Mouse (Mus musculus) midbrain, embryonic 12.5 days (tissue): ENCODE measurements around the gene Adamts17. TPM values are rescaled to one million over a fixed set of nuclear protein-coding genes. Genes with fewer than 3 reads are reported as not detected.

ENCODE experiments used
- ATAC-seq: fragments of 200-750 bp; cut with Nextera tagmentation; 2 replicates; pipeline ENCODE4 v1.8.0; 2017; ENCODE audit warnings: low read depth, moderate TSS enrichment, moderate library complexity; ENCODE audit not compliant: low FRiP score
- H3K27ac ChIP-seq: fragments of 300-500 bp; sonication (generic); replicated peaks from 2 replicates; pipeline ENCODE4 v1.5.1; 2016; ENCODE audit warnings: mild to moderate bottlenecking
- H3K27me3 ChIP-seq: fragments of 300-500 bp; sonication (generic); 2 replicates; pipeline ENCODE4 v1.6.1; 2016; ENCODE audit warnings: mild to moderate bottlenecking
- H3K36me3 ChIP-seq: fragments of 300-500 bp; sonication (generic); 2 replicates; pipeline ENCODE4 v1.6.1; 2016
- H3K4me1 ChIP-seq: fragments of 300-500 bp; sonication (generic); 2 replicates; pipeline ENCODE4 v1.6.1; 2016
- H3K4me2 ChIP-seq: fragments of 300-500 bp; sonication (generic); replicated peaks from 2 replicates; pipeline ENCODE4 v1.6.1; 2016; ENCODE audit warnings: mild to moderate bottlenecking, moderate library complexity
- H3K4me3 ChIP-seq: fragments of 300-500 bp; sonication (generic); 2 replicates; pipeline ENCODE4 v1.5.1; 2016; ENCODE audit warnings: mild to moderate bottlenecking
- H3K9ac ChIP-seq: fragments of 300-500 bp; sonication (generic); replicated peaks from 2 replicates; pipeline ENCODE4 v1.6.1; 2016; ENCODE audit warnings: mild to moderate bottlenecking, moderate library complexity
- H3K9me3 ChIP-seq: fragments of 300-500 bp; sonication (generic); 2 replicates; pipeline ENCODE4 v1.6.1; 2016; ENCODE audit warnings: mild to moderate bottlenecking
- WGBS: fragments of 180-500 bp; shearing (Covaris S2); methylation state at CpG from one replicate; pipeline ENCODE4 v1.1.7; 2016; 5-methylcytosine and 5-hydroxymethylcytosine counted together
- polyA plus RNA-seq: library from polyadenylated mRNA; unstranded; fragments of >200 nt; fragmentation: Nextera tagmentation; extraction: Ambion mirVana; gene quantifications from 2 replicates; pipeline ENCODE4 v1.2.1, GENCODE M21; 2016

The Adamts17 gene
- polyA plus RNA-seq, 1 experiment from 2014 or later: 2.2 TPM

DNA sequence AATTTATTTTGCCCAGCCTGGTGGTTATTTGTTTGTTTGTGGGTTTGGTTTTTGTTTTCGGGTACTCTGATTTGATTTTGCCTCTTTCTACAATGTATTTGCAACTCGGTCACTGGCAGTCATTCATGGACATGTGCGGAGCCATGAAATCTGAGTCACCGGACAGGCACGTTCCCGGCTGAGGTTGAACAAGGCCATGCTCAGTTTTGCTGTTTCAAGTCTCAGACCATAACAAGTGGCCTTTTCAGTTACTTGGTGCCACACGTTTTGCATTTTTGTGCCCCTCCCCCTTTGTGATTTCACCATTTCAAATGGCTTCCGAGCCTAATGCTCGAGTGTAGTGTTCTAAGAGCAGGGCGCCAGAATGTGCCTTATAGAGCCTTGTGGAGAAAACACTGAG lies 123.2 kb downstream of the Adamts17 start:
- H3K9ac ChIP-seq: no peak overlapping the region
- no peaks in the 10 kb centered on the region for H3K36me3 ChIP-seq
- H3K4me1 ChIP-seq: peaks cover 11% of the 10 kb centered on the region
- H3K27me3 ChIP-seq: no peaks in the 10 kb centered on the region
- no peaks in the 10 kb centered on the region for H3K9me3 ChIP-seq
- ATAC-seq: no peak
- H3K4me2 ChIP-seq: no peak overlapping the region
- no peak overlapping the region for H3K27ac ChIP-seq
- H3K4me3 ChIP-seq: no peak overlapping the region
- WGBS: 87% methylated on average over 10 of the region's 10 CpGs

- no peaks in the 10 kb centered on the region for H3K36me3 ChIP-seq
- H3K9me3 ChIP-seq: no peaks in the 10 kb centered on the region
- no peak overlapping the region for H3K4me3 ChIP-seq
- ATAC-seq: no peak
- H3K27ac ChIP-seq: no peak overlapping the region
- 84% methylated on average over 8 of the region's 8 CpGs for WGBS
- H3K9ac ChIP-seq: no peak overlapping the region
- peaks cover 13% of the 10 kb centered on the region for H3K4me1 ChIP-seq
- no peak overlapping the region for H3K4me2 ChIP-seq
- no peaks in the 10 kb centered on the region for H3K27me3 ChIP-seq
Measured at GRCm38 (mm10) chr7:66963541-66963940, 124.0 kb downstream of the Adamts17 start.

GRCm38 (mm10) chr7:66966541-66967205 lies 127.1 kb downstream of the Adamts17 start:
- Histone ChIP-seq H3K27ac (peak overlapping the region; percentile 31), H3K4me1 (peaks cover 13% of the 10 kb centered on the region), H3K4me3 (no peak overlapping the region), H3K9ac (no peak overlapping the region), H3K36me3 (no peaks in the 10 kb centered on the region), H3K27me3 (no peaks in the 10 kb centered on the region), H3K4me2 (no peak overlapping the region), H3K9me3 (no peaks in the 10 kb centered on the region)
- 63% methylated on average over 6 of the region's 6 CpGs for WGBS
- peak; percentile 52; the same call in 1 of the 2 replicates for ATAC-seq

GRCm38 (mm10) chr7:66967206-66967919 lies 127.8 kb downstream of the Adamts17 start:
- no peak overlapping the region for H3K4me2 ChIP-seq
- no peaks in the 10 kb centered on the region for H3K9me3 ChIP-seq
- no peaks in the 10 kb centered on the region for H3K27me3 ChIP-seq
- ATAC-seq: no peak
- H3K9ac ChIP-seq: no peak overlapping the region
- H3K4me3 ChIP-seq: no peak overlapping the region
- H3K27ac ChIP-seq: peak overlapping the region; percentile 31
- peaks cover 13% of the 10 kb centered on the region for H3K4me1 ChIP-seq
- WGBS: 62% methylated on average over 8 of the region's 8 CpGs
- H3K36me3 ChIP-seq: no peaks in the 10 kb centered on the region

- no peak overlapping the region for H3K9ac ChIP-seq
- H3K36me3 ChIP-seq: no peaks in the 10 kb centered on the region
- ATAC-seq: no peak
- H3K27me3 ChIP-seq: no peaks in the 10 kb centered on the region
- peaks cover 13% of the 10 kb centered on the region for H3K4me1 ChIP-seq
- no peaks in the 10 kb centered on the region for H3K9me3 ChIP-seq
- H3K4me2 ChIP-seq: no peak overlapping the region
- no peak overlapping the region for H3K27ac ChIP-seq
- no peak overlapping the region for H3K4me3 ChIP-seq
- 81% methylated on average over 6 of the region's 6 CpGs for WGBS
Measured at GRCm38 (mm10) chr7:66968661-66969060, 129.1 kb downstream of the Adamts17 start.

DNA sequence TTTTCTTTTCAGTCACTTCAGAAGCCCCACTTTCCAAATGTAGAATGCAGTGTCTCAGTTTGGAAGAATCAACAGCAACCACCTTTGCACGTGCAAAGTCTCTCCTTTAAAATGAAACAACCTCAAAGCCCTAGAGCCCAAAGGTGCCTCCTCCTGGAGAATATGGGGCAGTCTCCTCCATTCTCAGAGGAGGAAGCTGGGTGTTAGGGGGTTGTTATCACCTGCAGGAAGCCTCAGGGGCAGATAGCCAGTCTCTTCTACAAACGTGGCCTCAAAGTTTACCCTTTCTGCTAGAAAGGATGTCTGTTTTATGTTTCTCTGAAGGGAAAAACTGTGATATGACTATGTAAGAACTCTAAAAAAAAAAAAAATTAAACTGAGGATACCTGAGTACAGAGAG lies 129.7 kb downstream of the Adamts17 start:
- H3K9me3 ChIP-seq: no peaks in the 10 kb centered on the region
- no peak for ATAC-seq
- WGBS: 62% methylated on average over 2 of the region's 2 CpGs
- H3K27ac ChIP-seq: no peak overlapping the region
- no peak overlapping the region for H3K4me3 ChIP-seq
- peaks cover 13% of the 10 kb centered on the region for H3K4me1 ChIP-seq
- no peaks in the 10 kb centered on the region for H3K36me3 ChIP-seq
- H3K9ac ChIP-seq: no peak overlapping the region
- no peak overlapping the region for H3K4me2 ChIP-seq
- H3K27me3 ChIP-seq: no peaks in the 10 kb centered on the region

- no peaks in the 10 kb centered on the region for H3K27me3 ChIP-seq
- no peak for ATAC-seq
- no peaks in the 10 kb centered on the region for H3K36me3 ChIP-seq
- no peak overlapping the region for H3K27ac ChIP-seq
- H3K4me3 ChIP-seq: no peak overlapping the region
- no peaks in the 10 kb centered on the region for H3K9me3 ChIP-seq
- H3K4me1 ChIP-seq: peaks cover 13% of the 10 kb centered on the region
- no peak overlapping the region for H3K4me2 ChIP-seq
- H3K9ac ChIP-seq: no peak overlapping the region
- 78% methylated on average over 2 of the region's 2 CpGs for WGBS
Measured at GRCm38 (mm10) chr7:66970235-66970634, 130.7 kb downstream of the Adamts17 start.

DNA sequence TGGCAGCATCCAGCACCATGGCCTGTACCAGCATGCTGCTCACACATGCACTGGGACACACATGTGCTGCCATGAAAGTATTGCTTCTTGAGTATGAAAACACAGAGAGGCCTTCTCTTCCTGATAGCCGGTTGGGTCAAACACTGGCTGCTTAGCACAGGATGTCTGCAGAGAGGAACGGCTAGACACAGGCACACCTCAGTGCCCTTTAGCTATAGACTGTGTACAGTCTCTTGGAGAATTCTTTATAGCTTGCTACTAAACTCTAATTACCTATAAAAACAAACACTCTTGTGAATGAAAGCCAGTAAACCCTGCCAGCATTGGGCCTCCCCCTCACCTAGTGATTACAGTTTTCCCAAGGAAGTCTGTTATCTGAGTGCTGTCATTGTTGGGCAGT lies 131.4 kb downstream of the Adamts17 start:
- Histone ChIP-seq H3K9me3 (no peaks in the 10 kb centered on the region), H3K27ac (no peak overlapping the region), H3K4me3 (no peak overlapping the region), H3K9ac (no peak overlapping the region), H3K4me1 (peaks cover 13% of the 10 kb centered on the region), H3K36me3 (no peaks in the 10 kb centered on the region), H3K4me2 (no peak overlapping the region), H3K27me3 (no peaks in the 10 kb centered on the region)
- 89% methylated on average over 2 of the region's 2 CpGs for WGBS
- ATAC-seq: no peak

- Histone ChIP-seq H3K36me3 (no peaks in the 10 kb centered on the region), H3K4me1 (no peaks in the 10 kb centered on the region), H3K27me3 (no peaks in the 10 kb centered on the region), H3K4me3 (no peak overlapping the region), H3K9ac (no peak overlapping the region), H3K4me2 (no peak overlapping the region), H3K27ac (no peak overlapping the region), H3K9me3 (no peaks in the 10 kb centered on the region)
- 76% methylated on average over 10 of the region's 10 CpGs for WGBS
- no peak for ATAC-seq
Measured at GRCm38 (mm10) chr7:66974859-66975258, 135.3 kb downstream of the Adamts17 start.

GRCm38 (mm10) chr7:66976371-66976770 lies 136.8 kb downstream of the Adamts17 start:
- Histone ChIP-seq H3K36me3 (no peaks in the 10 kb centered on the region), H3K27ac (no peak overlapping the region), H3K27me3 (no peaks in the 10 kb centered on the region), H3K4me2 (no peak overlapping the region), H3K4me3 (no peak overlapping the region), H3K4me1 (no peaks in the 10 kb centered on the region), H3K9me3 (no peaks in the 10 kb centered on the region), H3K9ac (no peak overlapping the region)
- WGBS: 95% methylated on average over 9 of the region's 9 CpGs
- ATAC-seq: no peak

DNA sequence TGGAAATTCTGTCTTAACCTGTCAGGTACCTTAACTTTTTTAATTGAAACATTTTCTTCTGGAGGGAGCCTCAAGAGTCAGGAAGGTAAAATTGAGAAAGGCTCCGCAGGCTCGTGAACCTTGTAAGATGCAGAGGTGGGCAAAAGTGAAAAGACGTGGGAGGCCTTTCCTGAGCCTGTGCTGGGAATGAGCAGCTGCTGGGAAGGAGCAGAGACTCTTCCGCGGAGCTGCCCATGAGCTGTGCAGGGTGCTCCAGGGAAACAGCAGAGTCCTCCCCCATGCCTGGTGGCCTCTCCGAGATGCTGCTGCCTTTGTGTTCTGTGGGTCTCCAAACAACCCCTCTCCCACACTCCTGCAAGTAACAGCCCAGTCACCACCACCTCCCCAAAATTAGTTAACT lies 142.1 kb downstream of the Adamts17 start:
- no peak for ATAC-seq
- Histone ChIP-seq H3K27me3 (no peaks in the 10 kb centered on the region), H3K9ac (no peak overlapping the region), H3K9me3 (no peaks in the 10 kb centered on the region), H3K4me2 (no peak overlapping the region), H3K36me3 (no peaks in the 10 kb centered on the region), H3K27ac (no peak overlapping the region), H3K4me3 (no peak overlapping the region), H3K4me1 (no peaks in the 10 kb centered on the region)
- WGBS: 93% methylated on average over 6 of the region's 6 CpGs

DNA sequence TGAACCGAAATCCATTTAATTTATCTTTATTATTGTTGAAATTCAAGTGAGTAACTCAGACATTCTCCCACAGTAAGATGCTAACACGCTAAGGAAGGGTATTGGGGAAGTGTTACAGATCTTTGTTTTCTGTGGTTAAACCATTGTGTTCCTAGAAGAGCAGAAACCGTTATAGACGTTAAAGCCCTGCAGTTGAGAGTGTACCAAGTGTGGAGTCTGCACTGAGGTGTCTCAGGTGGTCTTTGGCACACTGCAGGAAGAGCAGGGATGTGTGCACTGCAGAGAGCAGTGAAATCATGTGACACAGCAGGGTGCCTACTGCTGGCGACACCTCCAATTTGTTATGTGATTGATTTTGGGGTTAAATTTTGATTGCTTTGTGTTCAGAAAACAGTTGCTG lies 142.5 kb downstream of the Adamts17 start:
- Histone ChIP-seq H3K27ac (no peak overlapping the region), H3K4me1 (no peaks in the 10 kb centered on the region), H3K4me3 (no peak overlapping the region), H3K9ac (no peak overlapping the region), H3K9me3 (no peaks in the 10 kb centered on the region), H3K36me3 (no peaks in the 10 kb centered on the region), H3K4me2 (no peak overlapping the region), H3K27me3 (no peaks in the 10 kb centered on the region)
- ATAC-seq: no peak
- whole genome bisulfite sequencing: 80% methylated on average over 5 of the region's 5 CpGs
